Mouse (Mus musculus): ENCODE results near the gene Olfr1243.

- TF ChIP-seq CTCF (IDR thresholded peaks at IDR 0.05; ENCODE audit: borderline replicate concordance, insufficient read depth, low read length) (no peak), POLR2A (IDR thresholded peaks at IDR 0.05; ENCODE audit: low read depth, low read length) (no peak)
Measured at GRCm38 (mm10) chr2:89578347-89578746, 47.1 kb upstream of the Olfr1243 start, which contains the start of gene Olfr1245.

Measured in embryonic fibroblast, embryonic 13.5 days (primary cell).